Mouse (Mus musculus) stomach, postnatal 0 days (tissue): ENCODE results near the gene Trank1. TPM values are rescaled to one million over a fixed set of nuclear protein-coding genes. Genes with fewer than 3 reads are reported as not detected.

Experiments used
- ATAC-seq: fragments of 200-750 bp; cut with Nextera tagmentation; 2 replicates; pipeline ENCODE4 v1.8.0; 2017; ENCODE audit not compliant: low FRiP score, low TSS enrichment
- DNase-seq: peaks from one replicate; pipeline ENCODE4 v3.0.0-alpha.2; 2016; ENCODE audit warnings: low spot score
- H3K27ac ChIP-seq: fragments of 300-500 bp; sonication (generic); replicated peaks from 2 replicates; pipeline ENCODE4 v1.5.1; 2014; ENCODE audit warnings: mild to moderate bottlenecking, control low read depth
- H3K27me3 ChIP-seq: fragments of 300-500 bp; sonication (generic); 2 replicates; pipeline ENCODE4 v1.6.1; 2014; ENCODE audit warnings: low read length; ENCODE audit not compliant: control insufficient read depth, insufficient read depth
- H3K36me3 ChIP-seq: fragments of 300-500 bp; sonication (generic); 2 replicates; pipeline ENCODE4 v1.6.1; 2014; ENCODE audit warnings: low read length, mixed read lengths; ENCODE audit not compliant: control insufficient read depth, insufficient read depth
- H3K4me1 ChIP-seq: fragments of 300-500 bp; sonication (generic); replicated peaks from 2 replicates; pipeline ENCODE4 v1.6.1; 2014; ENCODE audit warnings: antibody characterized with exemption; ENCODE audit not compliant: control insufficient read depth, insufficient read depth
- H3K4me2 ChIP-seq: fragments of 300-500 bp; sonication (generic); replicated peaks from 2 replicates; pipeline ENCODE4 v1.6.1; 2014; ENCODE audit warnings: low read depth, mild to moderate bottlenecking, control low read depth, moderate library complexity
- H3K4me3 ChIP-seq: fragments of 300-500 bp; sonication (generic); 2 replicates; pipeline ENCODE4 v1.5.1; 2014; ENCODE audit warnings: low read depth, low read length, control low read depth
- H3K9ac ChIP-seq: fragments of 300-500 bp; sonication (generic); 2 replicates; pipeline ENCODE4 v1.6.1; 2014; ENCODE audit warnings: mild to moderate bottlenecking, low read length, control low read depth, mixed read lengths
- H3K9me3 ChIP-seq: fragments of 300-500 bp; sonication (generic); 2 replicates; pipeline ENCODE4 v1.6.1; 2016; ENCODE audit warnings: low read length; ENCODE audit not compliant: control insufficient read depth
- CTCF ChIP-seq: IDR thresholded peaks from 2 replicates; pipeline ENCODE4 v1.5.1; 2016; ENCODE audit warnings: antibody characterized with exemption, low read depth, mild to moderate bottlenecking, moderate library complexity
- EP300 ChIP-seq: optimal IDR thresholded peaks from 2 replicates; pipeline ENCODE3; 2016; ENCODE audit warnings: antibody characterized with exemption
- WGBS: fragments of 180-500 bp; shearing (Covaris S2); extraction: QIAGEN DNeasy Blood & Tissue Kit; methylation state at CpG from one replicate; pipeline ENCODE4 v1.1.7; 2014; 5-methylcytosine and 5-hydroxymethylcytosine counted together
- polyA plus RNA-seq: library from polyadenylated mRNA; unstranded; fragments of >200 nt; fragmentation: Nextera tagmentation; extraction: Ambion mirVana; gene quantifications from 2 replicates; pipeline ENCODE4 v1.2.1, GENCODE M21; 2015

The Trank1 gene
- polyA plus RNA-seq, 1 experiment from 2014 or later: 0.16 TPM

DNA sequence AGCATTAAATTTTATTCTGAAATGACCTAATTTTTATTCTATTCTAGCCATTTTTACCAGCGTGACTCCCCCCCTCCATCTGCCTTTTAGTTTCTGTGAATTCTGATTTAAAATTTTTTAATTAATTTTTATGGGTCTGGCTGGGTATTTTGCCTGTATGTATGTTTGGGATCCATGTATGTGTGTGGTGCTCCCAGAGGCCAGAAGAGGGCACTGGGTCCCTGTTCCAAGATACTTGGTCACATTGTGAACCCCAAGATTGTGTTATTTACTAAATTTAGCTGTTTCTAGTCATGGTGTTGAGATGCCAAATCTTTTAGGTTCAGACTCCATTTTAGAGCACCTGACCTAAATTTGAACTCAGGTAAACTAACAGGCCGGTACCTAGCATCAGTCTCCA, 25.1 kb upstream of the Trank1 start:
- Histone ChIP-seq H3K4me1 (no peaks in the 10 kb centered on the region), H3K9me3 (no peaks in the 10 kb centered on the region), H3K4me3 (no peak overlapping the region), H3K36me3 (no peaks in the 10 kb centered on the region), H3K9ac (no peak overlapping the region), H3K4me2 (no peak overlapping the region), H3K27me3 (no peaks in the 10 kb centered on the region), H3K27ac (no peak overlapping the region)
- no peak for DNase-seq
- no peak for ATAC-seq
- TF ChIP-seq CTCF: peak; percentile 31
- no peak for TF ChIP-seq EP300
- WGBS: 85% methylated on average over 2 of the region's 2 CpGs

DNA sequence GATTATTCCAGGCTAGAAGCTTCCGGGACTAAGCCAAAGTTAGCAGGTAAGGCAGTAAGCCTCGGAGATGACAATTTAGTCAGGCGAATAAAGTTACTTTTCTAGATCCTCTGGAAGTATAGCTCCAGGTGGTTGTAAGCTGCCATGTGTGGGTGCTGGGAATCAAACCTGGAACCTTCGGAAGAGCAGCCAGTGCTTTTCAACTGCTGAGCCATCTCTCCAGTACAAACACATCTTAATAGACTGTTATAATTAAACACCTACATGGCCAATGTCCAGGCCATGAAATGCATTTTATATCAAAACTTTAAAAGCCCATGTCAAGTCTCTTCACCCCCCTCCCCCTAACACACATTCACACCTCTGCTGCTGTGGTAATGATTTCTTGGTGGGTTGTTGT, 23.6 kb upstream of the Trank1 start:
- H3K27ac ChIP-seq: no peak overlapping the region
- DNase-seq: no peak
- H3K9me3 ChIP-seq: no peaks in the 10 kb centered on the region
- TF ChIP-seq CTCF (no peak), EP300 (no peak)
- H3K9ac ChIP-seq: no peak overlapping the region
- ATAC-seq: no peak
- H3K36me3 ChIP-seq: no peaks in the 10 kb centered on the region
- no peak overlapping the region for H3K4me2 ChIP-seq
- no peaks in the 10 kb centered on the region for H3K27me3 ChIP-seq
- no peak overlapping the region for H3K4me3 ChIP-seq
- no peaks in the 10 kb centered on the region for H3K4me1 ChIP-seq
- WGBS: 94% methylated on average over 4 of the region's 4 CpGs

DNA sequence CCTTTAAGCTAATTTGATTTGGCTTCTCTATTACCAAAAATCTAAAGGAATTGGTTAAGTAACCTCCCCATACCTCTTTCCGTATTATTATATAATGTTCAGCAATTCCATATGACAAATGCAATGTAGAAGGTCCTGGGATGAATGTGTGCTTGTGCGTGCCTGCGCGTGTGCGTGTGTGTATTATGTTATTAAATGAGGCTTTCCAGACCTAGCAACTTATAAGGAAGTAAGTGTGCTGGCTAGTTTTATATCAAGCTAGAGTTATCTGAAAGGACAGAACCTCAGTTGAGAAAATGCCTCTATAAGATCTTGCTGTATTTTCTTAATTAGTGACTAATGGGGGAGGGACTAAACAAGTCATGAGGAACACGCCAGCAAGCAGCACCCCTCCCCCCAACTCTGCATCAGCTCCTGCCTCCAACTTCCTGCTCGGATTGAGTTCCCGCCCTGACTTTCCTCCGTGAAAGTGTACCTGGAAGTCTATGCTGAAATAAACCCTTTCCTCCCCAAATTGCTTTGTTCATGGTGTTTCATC, 22.2 kb upstream of the Trank1 start:
- H3K27me3 ChIP-seq: no peaks in the 10 kb centered on the region
- TF ChIP-seq CTCF (no peak), EP300 (peak; percentile 19)
- H3K9ac ChIP-seq: no peak overlapping the region
- no peaks in the 10 kb centered on the region for H3K4me1 ChIP-seq
- no peak overlapping the region for H3K4me3 ChIP-seq
- ATAC-seq (peak; percentile 91), DNase-seq (peak; percentile 86)
- H3K9me3 ChIP-seq: no peaks in the 10 kb centered on the region
- peak overlapping the region; percentile 11 for H3K4me2 ChIP-seq
- 41% methylated on average over 9 of the region's 9 CpGs for WGBS
- no peaks in the 10 kb centered on the region for H3K36me3 ChIP-seq
- H3K27ac ChIP-seq: no peak overlapping the region; the same call in 1 of the 2 replicates

DNA sequence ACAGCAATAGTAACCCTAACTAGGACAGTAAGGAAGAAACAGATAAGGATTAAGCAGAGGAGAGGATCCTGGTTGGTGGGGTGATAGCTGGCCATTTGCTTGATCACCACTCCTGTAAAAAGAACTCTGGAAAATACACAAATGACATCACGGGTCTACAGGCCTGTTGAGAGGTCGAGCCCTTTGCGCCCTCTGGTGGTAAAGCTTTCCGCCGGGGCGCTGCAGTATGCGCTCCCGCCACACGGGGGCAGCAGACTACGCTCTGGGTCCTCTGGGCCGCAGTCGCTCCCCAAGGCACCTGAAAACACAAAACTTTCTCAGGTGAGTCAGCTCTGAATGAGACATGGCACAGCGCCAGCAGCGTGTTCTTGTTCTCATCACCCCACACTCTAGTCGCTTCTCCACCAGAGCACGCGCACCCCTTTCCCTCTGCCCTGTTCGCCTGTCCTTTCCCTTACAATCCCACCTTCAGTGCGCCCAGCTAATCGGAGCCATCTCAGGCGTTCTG, 21.7 kb upstream of the Trank1 start:
- TF ChIP-seq CTCF (peak; percentile 100), EP300 (no peak)
- Histone ChIP-seq H3K36me3 (no peaks in the 10 kb centered on the region), H3K27ac (no peak overlapping the region), H3K9me3 (no peaks in the 10 kb centered on the region), H3K9ac (no peak overlapping the region), H3K4me3 (no peak overlapping the region), H3K4me2 (peak overlapping the region; percentile 11), H3K4me1 (no peaks in the 10 kb centered on the region), H3K27me3 (no peaks in the 10 kb centered on the region)
- 12% methylated on average over 21 of the region's 21 CpGs for WGBS
- ATAC-seq (peak; percentile 93), DNase-seq (peak; percentile 96)

DNA sequence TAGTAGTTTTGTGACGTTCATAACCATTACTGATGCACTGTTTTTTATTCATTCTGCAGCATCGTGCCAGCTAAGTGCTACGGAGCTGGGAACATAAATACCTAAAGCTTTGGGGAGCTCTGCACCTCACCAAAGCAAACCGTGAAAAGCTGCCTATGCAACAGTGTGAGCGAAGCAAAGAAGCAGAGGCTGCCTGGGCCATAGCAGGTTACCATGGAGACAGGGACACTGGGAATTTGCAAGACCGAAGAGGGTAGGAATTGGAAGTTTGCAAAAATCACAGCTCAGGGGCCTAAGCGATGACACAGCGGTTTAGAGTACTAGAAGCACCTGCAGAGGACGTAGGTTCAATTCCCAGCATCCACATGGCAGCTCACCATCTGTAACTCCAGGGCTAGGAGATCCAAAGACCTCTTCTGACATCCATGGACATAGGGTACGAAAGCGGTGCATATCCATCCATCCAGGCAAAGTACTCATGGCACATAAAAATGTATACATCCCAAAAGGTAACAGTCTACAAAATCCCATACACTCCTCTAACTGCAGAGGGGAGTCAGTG, 20.9 kb upstream of the Trank1 start:
- no peak for TF ChIP-seq EP300
- no peak for TF ChIP-seq CTCF
- Histone ChIP-seq H3K4me1 (no peaks in the 10 kb centered on the region), H3K4me2 (no peak overlapping the region), H3K9ac (no peak overlapping the region), H3K27me3 (no peaks in the 10 kb centered on the region), H3K9me3 (no peaks in the 10 kb centered on the region), H3K36me3 (no peaks in the 10 kb centered on the region), H3K27ac (no peak overlapping the region), H3K4me3 (no peak overlapping the region)
- ATAC-seq: no peak
- WGBS: 75% methylated on average over 11 of the region's 11 CpGs
- DNase-seq: no peak

DNA sequence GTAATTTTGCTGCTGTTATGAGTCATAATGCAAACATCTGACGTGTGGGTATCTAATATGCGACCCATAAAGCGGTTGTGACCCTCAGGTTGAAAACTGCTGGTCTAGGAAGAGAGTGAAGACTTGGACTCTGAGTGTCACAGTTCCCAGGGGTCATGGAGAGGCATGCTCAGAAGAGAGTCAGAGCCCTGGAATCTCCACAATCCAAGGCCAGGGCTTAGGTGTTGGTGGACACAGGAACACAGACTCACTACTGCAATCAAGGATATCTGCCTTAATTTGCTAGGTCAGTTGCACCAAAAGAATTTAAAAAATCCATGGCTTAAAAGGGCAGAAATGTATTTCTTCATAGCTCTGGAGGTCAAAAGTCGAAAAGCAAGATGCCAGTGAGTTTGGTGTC, 18.3 kb upstream of the Trank1 start:
- no peaks in the 10 kb centered on the region for H3K4me1 ChIP-seq
- H3K36me3 ChIP-seq: no peaks in the 10 kb centered on the region
- no peak overlapping the region for H3K9ac ChIP-seq
- ATAC-seq (no peak), DNase-seq (no peak)
- no peaks in the 10 kb centered on the region for H3K9me3 ChIP-seq
- no peak overlapping the region for H3K27ac ChIP-seq
- H3K4me2 ChIP-seq: no peak overlapping the region
- no peaks in the 10 kb centered on the region for H3K27me3 ChIP-seq
- WGBS: 75% methylated on average over 4 of the region's 4 CpGs
- TF ChIP-seq CTCF (no peak), EP300 (no peak)
- no peak overlapping the region for H3K4me3 ChIP-seq
